Mouse (Mus musculus): ENCODE measurements around the gene Trpm3. TPM values are rescaled to one million over a fixed set of nuclear protein-coding genes. Genes with fewer than 3 reads are reported as not detected.

Trpm3 gene
- total RNA-seq, 2 experiments from 2014 or later = not detected

DNA sequence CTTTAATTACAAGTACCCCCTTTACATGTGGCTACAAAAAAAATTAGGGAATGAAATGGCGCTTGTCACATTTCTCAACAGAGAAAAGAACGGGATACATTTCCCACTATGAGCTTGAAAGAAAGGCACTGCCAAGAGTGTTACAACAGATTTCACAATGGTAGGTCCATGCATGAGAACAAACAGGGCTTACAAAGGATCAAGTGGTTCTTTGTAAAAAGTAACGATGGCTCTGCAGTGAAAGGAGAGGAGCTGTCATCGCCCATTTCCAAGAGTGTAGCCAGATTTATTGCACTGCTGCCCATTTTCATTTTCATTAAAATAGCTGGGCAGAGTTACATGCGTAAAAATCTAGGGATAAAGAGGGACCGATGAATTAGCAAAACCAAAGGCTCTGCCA is 565.0 kb downstream of the Trpm3 start:
- ATAC-seq (replicated peaks; ENCODE audit: poor library complexity, severe bottlenecking) = no peak

DNA sequence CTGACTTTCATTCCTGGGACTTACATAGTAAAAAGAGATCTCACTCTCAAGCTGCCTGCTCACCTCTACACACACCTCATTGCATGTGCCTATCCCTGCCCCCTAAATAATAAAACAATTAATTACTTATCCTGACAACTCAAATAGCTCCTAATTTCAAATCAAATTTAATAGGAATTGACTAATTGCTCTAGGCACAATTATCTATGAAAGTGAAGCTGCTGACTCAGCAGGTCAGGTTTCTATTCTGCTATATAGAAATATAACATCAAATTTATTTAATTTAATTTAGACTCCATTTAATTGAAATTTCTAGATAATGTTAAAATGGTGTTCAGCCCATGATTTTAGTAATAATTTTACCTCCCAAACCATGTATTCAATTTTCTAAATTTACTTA is 566.6 kb downstream of the Trpm3 start:
- no peak for ATAC-seq (replicated peaks; ENCODE audit: poor library complexity, severe bottlenecking)

DNA sequence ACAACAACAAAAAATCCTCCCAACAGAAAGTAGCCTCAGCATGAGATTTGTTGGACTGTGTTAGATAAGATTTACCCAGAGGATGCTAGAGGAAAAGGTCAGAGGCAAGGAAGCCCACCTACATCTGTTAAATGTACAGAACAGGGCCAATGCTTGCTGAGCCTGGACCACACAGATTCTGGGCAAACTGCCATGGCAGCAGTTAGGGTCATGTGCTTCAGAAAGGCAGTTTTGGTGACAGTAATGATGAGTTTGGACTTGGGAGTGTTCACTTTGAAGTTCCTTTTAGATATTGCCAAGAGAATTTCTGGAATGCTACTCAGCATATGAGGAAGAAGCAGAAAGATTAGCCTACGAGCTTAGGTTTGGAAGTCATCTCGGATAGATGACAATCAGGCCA is 580.2 kb downstream of the Trpm3 start:
- ATAC-seq (replicated peaks; ENCODE audit: poor library complexity, severe bottlenecking) = no peak

DNA sequence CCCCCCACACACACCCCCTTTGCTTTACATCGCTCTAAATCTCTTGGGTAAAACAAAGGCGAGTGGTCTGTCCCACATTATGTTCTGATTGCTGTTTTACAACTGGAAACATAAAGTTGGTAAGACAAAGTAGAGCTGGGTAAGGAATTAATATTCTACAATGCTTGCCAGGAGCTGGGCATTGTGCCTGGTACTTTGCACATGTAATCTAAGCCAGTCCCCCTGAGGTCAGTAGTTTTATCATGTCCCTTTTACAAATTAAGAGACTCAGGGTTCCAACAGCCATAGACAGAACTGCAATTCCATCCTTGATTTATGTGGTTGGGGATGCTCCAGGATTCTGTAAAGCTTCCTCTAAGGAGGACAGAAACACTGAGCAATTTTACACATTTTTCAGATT is 591.0 kb downstream of the Trpm3 start:
- no peak for ATAC-seq (replicated peaks; ENCODE audit: poor library complexity, severe bottlenecking)

DNA sequence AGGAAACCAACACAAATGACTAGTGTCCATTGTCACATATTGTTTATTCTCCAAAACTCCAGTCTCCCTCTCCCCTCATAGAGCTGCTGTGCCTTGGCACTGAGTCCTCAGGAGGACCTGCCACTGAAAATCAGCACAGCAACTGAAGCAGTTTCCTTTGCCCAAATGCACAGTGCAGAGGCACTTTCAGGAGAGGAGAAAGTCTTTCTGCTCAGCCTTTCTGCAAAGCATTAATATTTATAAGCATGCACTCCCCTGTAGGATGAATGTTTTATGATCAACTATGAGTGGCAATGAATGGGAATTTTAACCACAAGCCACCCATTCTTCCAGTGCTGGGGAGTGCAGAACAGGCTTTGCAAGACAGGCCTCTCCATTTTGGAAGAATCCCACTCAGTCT is 592.1 kb downstream of the Trpm3 start:
- ATAC-seq (replicated peaks; ENCODE audit: poor library complexity, severe bottlenecking) = no peak

DNA sequence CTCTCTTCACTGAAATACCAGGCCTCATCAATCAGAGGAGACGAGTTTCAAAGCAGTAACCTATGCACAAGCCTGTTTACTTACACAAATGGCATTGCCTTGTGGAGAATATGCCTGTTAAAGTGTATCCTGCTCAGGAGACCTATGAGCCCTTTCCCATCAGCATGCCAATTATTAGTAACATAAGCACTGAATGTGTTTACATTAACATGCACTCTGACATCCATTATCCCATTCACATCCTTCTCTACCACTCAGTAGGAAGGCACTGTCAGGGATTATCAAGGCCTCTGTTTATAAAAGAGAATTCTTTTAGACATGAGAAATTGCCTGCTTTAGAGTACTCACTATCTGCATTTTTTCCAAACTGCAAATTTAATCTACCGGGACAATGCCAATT is 598.0 kb downstream of the Trpm3 start:
- ATAC-seq (replicated peaks; ENCODE audit: poor library complexity, severe bottlenecking) = no peak

DNA sequence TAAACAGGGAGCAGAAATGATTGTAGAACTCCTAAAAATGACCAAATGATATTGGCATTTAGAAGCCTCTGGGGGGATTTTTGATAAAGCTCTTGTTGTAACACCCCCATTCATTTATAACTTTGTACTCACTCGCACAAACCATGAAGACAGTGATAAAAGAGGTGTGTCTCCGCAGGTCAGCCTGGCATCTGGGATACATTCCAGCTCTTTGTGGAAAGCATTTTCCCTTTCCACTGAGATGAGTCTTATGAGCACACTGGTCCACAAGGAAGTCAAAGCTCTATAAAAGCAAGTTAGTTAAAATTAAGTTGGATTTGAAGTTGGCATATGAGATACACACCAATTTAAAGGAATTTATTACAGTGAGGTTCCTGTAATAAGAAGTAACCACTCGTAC is 600.4 kb downstream of the Trpm3 start:
- ATAC-seq (replicated peaks; ENCODE audit: poor library complexity, severe bottlenecking) = no peak

DNA sequence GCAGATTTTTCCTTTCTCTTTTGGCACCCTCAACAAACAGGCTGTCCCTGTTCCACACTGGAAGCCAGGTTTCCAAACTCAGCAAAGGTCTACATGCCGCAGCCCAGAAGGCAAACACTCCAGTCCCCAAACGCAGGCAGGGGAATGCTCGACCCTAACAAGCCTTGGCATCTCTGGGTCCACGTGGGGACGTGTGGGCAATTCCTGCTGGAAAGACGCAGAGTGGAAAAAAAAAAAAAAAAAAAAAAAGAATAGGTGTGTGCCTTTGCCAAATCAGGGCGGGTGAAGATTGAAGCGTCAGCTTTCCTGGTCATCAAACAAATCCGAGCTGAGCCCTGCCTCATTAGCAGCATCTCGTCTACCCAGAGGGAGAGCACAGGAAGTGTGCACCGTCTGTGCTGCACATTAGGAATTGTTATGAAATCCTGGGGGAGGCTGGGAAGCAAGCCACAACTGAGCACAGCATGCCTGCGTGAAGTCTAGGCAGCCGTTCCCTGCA is 614.5 kb downstream of the Trpm3 start:
- ATAC-seq (replicated peaks; ENCODE audit: poor library complexity, severe bottlenecking) = no peak

DNA sequence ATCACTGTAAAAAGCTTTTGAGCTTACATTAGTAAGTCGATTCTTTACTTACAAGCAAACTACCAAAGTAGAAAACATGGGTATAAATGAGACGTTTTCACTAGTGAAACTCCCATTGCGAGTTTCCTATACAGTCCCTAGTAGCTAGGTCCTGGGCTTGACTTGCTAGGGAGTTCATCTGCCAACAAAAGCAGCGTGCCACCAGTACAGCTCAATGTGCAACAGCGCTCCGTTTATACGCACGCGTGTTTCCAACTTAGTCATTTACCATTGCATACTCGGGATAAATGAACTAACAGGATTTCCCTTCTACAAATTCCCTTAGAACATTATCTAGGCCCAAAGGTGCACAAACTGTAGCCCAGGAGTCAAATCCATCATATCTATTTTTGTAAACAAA is 615.2 kb downstream of the Trpm3 start:
- ATAC-seq (replicated peaks; ENCODE audit: poor library complexity, severe bottlenecking) = no peak

DNA sequence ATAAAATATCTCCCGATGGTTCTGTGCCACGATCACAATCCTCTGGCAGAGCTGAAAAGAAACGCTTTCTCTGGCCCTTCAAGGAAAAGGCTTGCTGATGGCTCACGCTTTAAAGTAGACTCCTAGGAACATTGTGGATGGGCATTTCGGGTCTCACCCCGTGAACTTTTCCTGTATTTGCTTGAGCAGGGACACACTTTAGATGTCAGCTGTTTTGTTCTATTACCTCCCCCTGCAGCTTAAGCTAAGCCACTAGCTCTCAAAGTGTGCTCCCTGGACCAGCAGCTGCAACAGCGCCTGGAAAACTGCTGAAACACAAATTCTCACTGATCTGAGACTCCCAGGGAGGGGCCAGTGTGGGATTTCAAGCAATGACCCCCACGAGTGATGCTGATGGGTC is 615.7 kb downstream of the Trpm3 start:
- ATAC-seq (replicated peaks; ENCODE audit: poor library complexity, severe bottlenecking) = no peak

DNA sequence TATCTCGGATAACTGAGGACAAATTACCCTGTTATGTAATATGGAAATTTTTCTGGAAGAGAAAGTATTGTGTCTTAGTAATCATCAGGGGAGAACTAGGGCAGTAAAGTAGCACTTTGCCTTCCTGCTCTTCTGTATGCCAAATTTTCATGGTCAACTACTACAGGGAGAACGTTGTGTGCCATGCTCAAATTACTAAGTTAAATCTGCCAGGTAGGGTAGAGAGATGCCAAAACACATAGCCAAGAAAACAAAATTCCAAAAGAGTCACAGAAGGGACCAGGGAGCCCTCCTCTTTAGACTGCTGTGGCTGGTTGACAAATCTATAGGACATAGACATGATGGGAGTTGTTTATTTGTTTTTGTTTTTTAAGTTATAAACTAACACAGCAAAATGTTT is 619.6 kb downstream of the Trpm3 start:
- no peak for ATAC-seq (replicated peaks; ENCODE audit: poor library complexity, severe bottlenecking)

DNA sequence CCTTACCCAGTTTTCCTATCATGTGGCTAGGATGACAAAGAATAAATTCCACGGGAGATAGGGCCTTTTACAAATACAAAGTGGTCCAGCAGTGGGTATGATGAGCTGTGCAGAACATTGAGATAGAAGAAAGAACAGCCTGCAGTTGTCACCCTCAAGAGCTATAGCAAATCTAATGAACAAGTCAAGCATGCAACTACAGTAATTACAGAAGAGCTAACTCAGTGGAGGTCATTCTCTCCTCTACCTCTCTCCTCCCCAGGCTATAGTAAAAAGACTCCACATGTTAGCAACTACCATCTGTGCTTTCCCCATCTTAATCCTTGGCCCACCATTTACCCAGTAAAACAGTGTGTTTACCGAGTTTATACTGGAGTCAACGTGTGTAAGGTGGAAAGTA is 629.4 kb downstream of the Trpm3 start:
- no peak for ATAC-seq (replicated peaks; ENCODE audit: poor library complexity, severe bottlenecking)

DNA sequence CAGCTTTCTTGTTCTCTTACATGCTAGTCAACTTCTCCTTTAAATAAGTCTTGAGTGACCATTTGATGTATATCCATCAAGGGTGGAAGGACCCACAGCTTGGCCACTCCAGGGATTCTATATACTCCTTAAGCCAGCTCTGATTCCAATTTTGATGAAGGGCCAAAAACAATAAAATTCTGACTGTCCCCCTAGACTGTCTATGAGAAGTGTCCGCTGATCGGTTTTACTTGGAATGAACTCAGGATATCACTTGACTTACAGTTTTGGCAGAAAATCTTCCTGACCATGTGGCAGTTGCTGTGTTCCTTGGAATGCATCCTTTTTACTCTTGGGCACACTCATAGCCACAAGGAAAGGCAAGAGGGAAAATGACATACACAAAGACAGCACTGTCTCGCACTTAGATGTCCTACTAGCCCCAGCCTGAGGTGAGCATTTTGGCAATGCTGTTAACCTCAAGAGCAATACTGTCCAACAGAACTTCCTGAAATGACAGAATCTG is 636.4 kb downstream of the Trpm3 start:
- no peak for ATAC-seq (replicated peaks; ENCODE audit: poor library complexity, severe bottlenecking)

DNA sequence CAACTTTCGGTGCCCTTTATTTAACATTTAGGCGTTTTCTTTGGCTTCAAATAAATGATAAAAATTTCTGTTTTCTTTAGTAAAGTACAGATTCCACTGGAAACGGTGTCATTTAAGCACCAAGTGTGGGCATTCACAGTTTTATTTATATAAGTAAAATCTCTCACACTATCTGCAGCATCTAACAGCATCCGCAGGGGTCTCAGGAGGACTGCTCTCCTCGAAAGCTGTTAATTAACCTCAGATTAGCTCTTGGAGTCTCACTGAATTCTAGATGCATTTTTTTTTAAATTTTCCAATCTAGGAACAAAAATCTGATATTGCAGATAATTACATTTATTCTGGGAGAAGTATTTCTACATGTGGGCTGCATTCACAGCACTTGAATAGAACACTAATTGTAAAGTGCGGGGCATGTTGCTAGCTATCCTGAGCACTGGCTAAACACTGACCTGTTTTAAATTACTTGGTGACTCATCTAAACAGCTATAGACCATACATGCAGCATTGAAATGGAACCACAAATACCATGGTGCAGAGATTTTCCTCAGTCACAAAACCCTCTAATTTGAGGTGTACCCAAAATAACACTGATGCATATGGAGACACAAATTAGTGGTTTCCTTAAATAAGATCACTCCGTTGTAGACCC is 641.5 kb downstream of the Trpm3 start:
- ATAC-seq (replicated peaks; ENCODE audit: poor library complexity, severe bottlenecking) = no peak

DNA sequence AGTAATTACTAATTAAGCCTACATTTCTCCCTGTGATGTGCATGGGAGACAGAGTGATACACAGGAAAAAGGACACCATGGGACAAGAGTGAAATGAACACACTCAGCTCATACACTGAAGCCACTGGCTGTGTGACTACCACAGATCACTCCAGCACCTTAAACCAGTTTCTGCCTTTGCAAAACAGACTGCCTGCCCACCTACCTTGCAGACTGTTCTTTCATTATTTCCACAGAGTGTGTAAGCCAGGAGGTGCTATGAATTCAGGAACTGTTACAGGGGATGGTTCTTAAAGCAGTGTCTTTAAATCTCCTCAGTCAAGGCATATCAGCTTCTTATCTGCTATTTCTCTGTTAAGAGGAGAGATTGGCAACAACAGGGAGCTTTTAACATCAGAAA is 642.7 kb downstream of the Trpm3 start:
- no peak for ATAC-seq (replicated peaks; ENCODE audit: poor library complexity, severe bottlenecking)

DNA sequence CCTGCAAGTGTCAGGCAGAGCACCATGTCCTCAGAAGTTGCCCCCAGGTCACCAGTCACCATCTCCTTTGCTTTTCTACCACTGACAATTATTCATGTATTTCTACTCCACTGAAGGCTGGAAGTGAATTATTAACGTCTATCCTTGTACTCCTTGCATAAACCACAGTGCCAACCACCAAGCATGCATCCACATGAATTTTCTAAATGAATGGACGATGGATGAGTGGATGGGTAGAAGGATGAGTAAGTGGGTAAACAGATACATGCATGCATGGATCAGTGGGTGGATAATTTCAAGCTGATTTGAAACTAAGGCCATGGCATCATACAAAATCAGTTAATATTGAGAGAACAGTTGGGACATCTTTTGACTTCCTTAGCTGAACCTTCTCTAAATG is 644.9 kb downstream of the Trpm3 start:
- ATAC-seq (replicated peaks; ENCODE audit: poor library complexity, severe bottlenecking) = no peak

DNA sequence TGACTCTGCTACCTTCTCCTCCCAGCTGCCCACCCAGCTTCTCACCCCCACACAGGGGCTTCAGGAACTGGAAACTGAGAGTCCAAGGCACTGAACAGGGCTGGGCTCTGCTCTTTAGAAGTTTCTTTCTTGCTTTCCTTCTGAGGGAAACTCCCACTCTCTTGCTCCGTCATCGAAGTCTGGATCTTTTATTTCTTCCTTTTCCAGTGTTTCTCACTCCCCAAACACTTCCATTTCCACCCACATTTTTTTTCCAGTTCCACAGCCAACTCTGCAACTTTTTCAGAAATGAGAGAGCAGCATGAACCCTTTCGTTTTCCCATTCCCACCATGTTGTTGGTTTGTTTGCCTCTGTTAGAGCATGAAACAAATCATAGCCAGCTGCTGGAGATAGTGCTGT is 650.9 kb downstream of the Trpm3 start:
- no peak for ATAC-seq (replicated peaks; ENCODE audit: poor library complexity, severe bottlenecking)

DNA sequence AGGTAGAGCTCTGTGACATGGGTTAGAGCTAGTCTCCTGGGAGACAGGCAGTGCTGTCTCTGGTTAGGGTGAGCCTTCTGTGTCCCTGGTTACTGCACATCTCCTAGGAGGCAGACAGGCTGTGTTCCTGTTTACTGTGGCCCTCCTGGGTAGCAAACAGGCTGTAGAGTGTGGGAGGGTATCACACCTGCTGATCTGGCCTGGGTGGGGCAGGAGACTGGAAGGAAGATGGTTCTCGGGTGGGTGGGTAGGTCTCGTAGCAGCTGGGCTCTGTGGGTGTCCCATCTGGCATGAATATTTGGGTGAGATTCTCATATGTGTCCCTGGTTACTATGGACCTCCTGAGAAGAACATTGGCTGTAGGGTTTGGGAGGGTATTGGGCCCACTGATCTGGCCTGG is 658.1 kb downstream of the Trpm3 start:
- no peak for ATAC-seq (replicated peaks; ENCODE audit: poor library complexity, severe bottlenecking)

DNA sequence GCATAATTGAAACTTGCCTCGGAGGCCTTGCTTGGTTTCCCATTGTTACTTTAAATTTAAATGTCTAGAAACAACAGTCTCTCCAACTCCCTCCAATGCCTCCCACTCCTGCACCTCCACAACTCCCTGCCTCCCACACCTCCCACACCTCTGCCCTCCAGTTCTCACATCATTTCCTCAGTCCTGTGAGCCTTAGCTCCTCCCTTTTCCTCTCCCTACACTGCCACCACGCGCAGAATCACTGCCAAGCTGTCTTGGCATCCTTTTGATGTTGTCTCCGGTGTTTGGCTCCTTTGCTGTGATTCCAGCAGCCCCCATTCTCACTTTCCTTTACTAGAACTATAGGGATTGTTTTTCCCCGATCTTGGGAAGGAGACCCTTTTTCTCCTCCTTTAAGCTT is 661.6 kb downstream of the Trpm3 start:
- no peak for ATAC-seq (replicated peaks; ENCODE audit: poor library complexity, severe bottlenecking)

DNA sequence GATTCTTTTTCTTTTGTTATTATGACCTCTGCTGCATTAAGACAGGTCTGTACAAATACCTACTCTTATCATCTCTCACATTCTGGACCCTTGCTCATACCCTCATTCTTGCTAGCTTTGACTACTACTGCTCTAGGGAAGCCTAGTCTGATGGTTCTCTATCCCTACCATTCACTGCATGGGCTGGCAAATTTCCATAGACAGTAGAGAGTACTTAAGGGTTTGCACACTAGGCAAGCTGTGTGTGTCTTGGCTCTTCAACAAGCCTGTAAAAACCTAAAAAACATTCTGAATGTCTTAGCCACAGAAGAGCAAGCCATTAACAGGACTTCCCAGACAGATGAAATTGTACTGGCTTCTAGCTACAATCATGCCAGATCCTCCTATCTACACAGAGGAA is 664.5 kb downstream of the Trpm3 start:
- no peak for ATAC-seq (replicated peaks; ENCODE audit: poor library complexity, severe bottlenecking)

DNA sequence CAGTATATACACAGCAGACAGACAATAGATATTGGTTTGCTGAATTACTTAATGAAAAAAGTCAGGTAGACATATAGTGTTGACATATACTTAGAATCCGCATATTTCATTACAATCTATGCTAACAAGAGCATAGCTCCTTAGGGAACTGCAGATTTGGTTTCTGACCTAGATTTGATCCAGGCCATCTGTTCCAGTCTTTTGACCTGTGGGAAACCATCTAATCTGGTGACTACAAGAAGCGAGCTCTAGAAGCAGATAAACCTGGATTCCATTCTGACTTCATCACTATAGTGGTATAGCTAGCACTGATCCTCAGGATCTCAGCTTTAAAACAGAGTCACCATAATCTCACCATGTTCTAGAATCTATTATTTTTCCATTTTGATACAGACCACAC is 665.5 kb downstream of the Trpm3 start:
- no peak for ATAC-seq (replicated peaks; ENCODE audit: poor library complexity, severe bottlenecking)

DNA sequence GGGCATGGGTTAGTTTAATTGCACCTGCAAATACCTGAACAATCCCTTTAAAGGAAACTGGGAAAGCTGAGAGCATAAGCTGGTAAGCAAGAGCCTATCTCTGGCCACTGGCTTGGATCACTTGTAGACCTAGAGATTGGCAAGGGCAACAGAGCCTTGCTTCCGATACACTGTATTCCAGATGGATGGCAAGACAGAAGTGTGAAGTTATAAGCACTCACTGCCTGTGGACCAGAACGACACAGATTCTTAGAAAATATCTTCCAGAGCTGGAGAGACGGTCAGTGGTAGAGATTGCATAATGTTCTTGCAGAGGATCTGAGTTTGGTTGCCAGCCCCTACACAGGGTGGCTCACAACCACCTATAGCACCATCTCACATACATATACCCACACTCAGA is 671.4 kb downstream of the Trpm3 start:
- no peak for ATAC-seq (replicated peaks; ENCODE audit: poor library complexity, severe bottlenecking)

DNA sequence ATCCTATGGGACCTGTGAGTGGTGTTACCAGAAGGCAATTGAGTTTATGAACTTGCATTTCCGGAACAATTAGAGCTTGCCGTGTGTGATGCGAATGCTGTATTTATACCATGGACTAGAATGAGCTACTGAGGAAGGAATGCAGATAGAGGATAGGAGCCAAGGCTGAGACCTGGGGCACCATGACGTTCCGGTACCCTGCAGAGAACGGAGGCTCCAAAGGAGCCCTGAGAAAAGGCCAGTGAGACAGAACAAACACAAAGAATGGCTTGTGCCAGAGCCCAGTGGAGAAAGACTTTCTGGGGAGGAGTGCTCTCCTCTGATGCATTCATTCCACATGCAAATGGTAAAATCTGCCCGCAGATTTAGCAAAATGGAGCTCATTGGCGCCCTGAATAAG is 682.9 kb downstream of the Trpm3 start:
- ATAC-seq (replicated peaks; ENCODE audit: poor library complexity, severe bottlenecking) = no peak

All from granulocyte monocyte progenitor cell, adult 5-6 weeks (primary cell).